Mouse (Mus musculus): ENCODE measurements around the gene Ccdc34. TPM values are rescaled to one million over a fixed set of nuclear protein-coding genes. Genes with fewer than 3 reads are reported as not detected.

Gene Ccdc34
- 31.2 and 33.5 TPM in 2 replicates for polyA plus RNA-seq (2015; fragmentation: Nextera tagmentation; extraction: Ambion mirVana)

GRCm38 (mm10) chr2:110017616-110018505 lies at the start of gene Ccdc34:
TSS of gene Ccdc34 (plus strand) at chr2:110017817.
- WGBS: under 1% methylated on average over 55 of the region's 55 CpGs
- ATAC-seq: peak; percentile 100
- Histone ChIP-seq H3K36me3 (ENCODE audit: control insufficient read depth, insufficient read depth) (0 out of 2 replicates have a peak, but pooled peaks cover 2% of the 10 kb centered on the region), H3K4me1 (replicated peaks; ENCODE audit: control insufficient read depth, insufficient read depth, low read length) (peaks cover 27% of the 10 kb centered on the region), H3K27ac (ENCODE audit: low read length) (peak within 1 kb of the TSS; percentile 81), H3K27me3 (replicated peaks; ENCODE audit: control insufficient read depth, insufficient read depth, low read length) (0 out of 2 replicates have a peak, but pooled peaks cover 2% of the 10 kb centered on the region), H3K4me2 (ENCODE audit: low read length) (peak within 1 kb of the TSS; percentile 69), H3K4me3 (replicated peaks; ENCODE audit: low read length) (peak within 1 kb of the TSS; percentile 92), H3K9ac (replicated peaks; ENCODE audit: low read depth, low read length) (peak within 1 kb of the TSS; percentile 95), H3K9me3 (ENCODE audit: control insufficient read depth, low read length) (no peaks in the 10 kb centered on the region)

GRCm38 (mm10) chr2:109969381-109969780 lies 48.2 kb upstream of the Ccdc34 start:
- H3K4me2 ChIP-seq (ENCODE audit: low read length): no peak overlapping the region
- ATAC-seq: no peak
- H3K9me3 ChIP-seq (ENCODE audit: control insufficient read depth, low read length): no peaks in the 10 kb centered on the region
- H3K27ac ChIP-seq (ENCODE audit: low read length): no peak overlapping the region
- WGBS: 94% methylated on average over 3 of the region's 3 CpGs
- H3K27me3 ChIP-seq (replicated peaks; ENCODE audit: control insufficient read depth, insufficient read depth, low read length): peaks cover 24% of the 10 kb centered on the region
- H3K4me1 ChIP-seq (replicated peaks; ENCODE audit: control insufficient read depth, insufficient read depth, low read length): no peaks in the 10 kb centered on the region
- H3K36me3 ChIP-seq (ENCODE audit: control insufficient read depth, insufficient read depth): no peaks in the 10 kb centered on the region
- H3K4me3 ChIP-seq (replicated peaks; ENCODE audit: low read length): no peak overlapping the region
- H3K9ac ChIP-seq (replicated peaks; ENCODE audit: low read depth, low read length): no peak overlapping the region

GRCm38 (mm10) chr2:109969926-109970532 lies 47.6 kb upstream of the Ccdc34 start:
- Histone ChIP-seq H3K4me1 (replicated peaks; ENCODE audit: control insufficient read depth, insufficient read depth, low read length) (no peaks in the 10 kb centered on the region), H3K4me2 (ENCODE audit: low read length) (no peak overlapping the region), H3K27ac (ENCODE audit: low read length) (no peak overlapping the region), H3K36me3 (ENCODE audit: control insufficient read depth, insufficient read depth) (no peaks in the 10 kb centered on the region), H3K4me3 (replicated peaks; ENCODE audit: low read length) (no peak overlapping the region), H3K9ac (replicated peaks; ENCODE audit: low read depth, low read length) (no peak overlapping the region), H3K9me3 (ENCODE audit: control insufficient read depth, low read length) (no peaks in the 10 kb centered on the region), H3K27me3 (replicated peaks; ENCODE audit: control insufficient read depth, insufficient read depth, low read length) (peaks cover 21% of the 10 kb centered on the region)
- 76% methylated on average over 10 of the region's 10 CpGs for WGBS
- ATAC-seq: no peak

- H3K9ac ChIP-seq (replicated peaks; ENCODE audit: low read depth, low read length): no peak overlapping the region
- no peak overlapping the region for H3K27ac ChIP-seq (ENCODE audit: low read length)
- no peak overlapping the region for H3K4me2 ChIP-seq (ENCODE audit: low read length)
- H3K27me3 ChIP-seq (replicated peaks; ENCODE audit: control insufficient read depth, insufficient read depth, low read length): peaks cover 16% of the 10 kb centered on the region; the same call in 1 of the 2 replicates
- H3K4me3 ChIP-seq (replicated peaks; ENCODE audit: low read length): no peak overlapping the region
- H3K9me3 ChIP-seq (ENCODE audit: control insufficient read depth, low read length): no peaks in the 10 kb centered on the region
- H3K36me3 ChIP-seq (ENCODE audit: control insufficient read depth, insufficient read depth): no peaks in the 10 kb centered on the region
- 65% methylated on average over 8 of the region's 8 CpGs for WGBS
- ATAC-seq: no peak
- H3K4me1 ChIP-seq (replicated peaks; ENCODE audit: control insufficient read depth, insufficient read depth, low read length): no peaks in the 10 kb centered on the region
These were observed 46.7 kb upstream of the Ccdc34 start for GRCm38 (mm10) chr2:109970744-109971410.

- H3K4me2 ChIP-seq (ENCODE audit: low read length): no peak overlapping the region
- no peaks in the 10 kb centered on the region for H3K36me3 ChIP-seq (ENCODE audit: control insufficient read depth, insufficient read depth)
- H3K27ac ChIP-seq (ENCODE audit: low read length): no peak overlapping the region
- peaks cover 16% of the 10 kb centered on the region; the same call in 1 of the 2 replicates for H3K27me3 ChIP-seq (replicated peaks; ENCODE audit: control insufficient read depth, insufficient read depth, low read length)
- no peaks in the 10 kb centered on the region for H3K9me3 ChIP-seq (ENCODE audit: control insufficient read depth, low read length)
- H3K4me1 ChIP-seq (replicated peaks; ENCODE audit: control insufficient read depth, insufficient read depth, low read length): no peaks in the 10 kb centered on the region
- no peak overlapping the region for H3K4me3 ChIP-seq (replicated peaks; ENCODE audit: low read length)
- ATAC-seq: no peak
- H3K9ac ChIP-seq (replicated peaks; ENCODE audit: low read depth, low read length): no peak overlapping the region
- WGBS: 71% methylated on average over 2 of the region's 2 CpGs
These were observed 45.3 kb upstream of the Ccdc34 start for GRCm38 (mm10) chr2:109972310-109972709.

- Histone ChIP-seq H3K9me3 (ENCODE audit: control insufficient read depth, low read length) (no peaks in the 10 kb centered on the region), H3K36me3 (ENCODE audit: control insufficient read depth, insufficient read depth) (no peaks in the 10 kb centered on the region), H3K9ac (replicated peaks; ENCODE audit: low read depth, low read length) (no peak overlapping the region), H3K4me1 (replicated peaks; ENCODE audit: control insufficient read depth, insufficient read depth, low read length) (no peaks in the 10 kb centered on the region), H3K4me2 (ENCODE audit: low read length) (no peak overlapping the region), H3K27me3 (replicated peaks; ENCODE audit: control insufficient read depth, insufficient read depth, low read length) (peaks cover 14% of the 10 kb centered on the region; the same call in 1 of the 2 replicates), H3K4me3 (replicated peaks; ENCODE audit: low read length) (no peak overlapping the region), H3K27ac (ENCODE audit: low read length) (no peak overlapping the region)
- ATAC-seq: no peak
- WGBS: 53% methylated on average over 7 of the region's 7 CpGs
These were observed 44.7 kb upstream of the Ccdc34 start for GRCm38 (mm10) chr2:109972922-109973321.

- no peaks in the 10 kb centered on the region for H3K9me3 ChIP-seq (ENCODE audit: control insufficient read depth, low read length)
- no peak overlapping the region for H3K4me3 ChIP-seq (replicated peaks; ENCODE audit: low read length)
- H3K4me2 ChIP-seq (ENCODE audit: low read length): no peak overlapping the region
- no peak for ATAC-seq
- no peaks in the 10 kb centered on the region for H3K36me3 ChIP-seq (ENCODE audit: control insufficient read depth, insufficient read depth)
- H3K9ac ChIP-seq (replicated peaks; ENCODE audit: low read depth, low read length): no peak overlapping the region
- WGBS: 96% methylated on average over 7 of the region's 7 CpGs
- peaks cover 3% of the 10 kb centered on the region; the same call in 1 of the 2 replicates for H3K27me3 ChIP-seq (replicated peaks; ENCODE audit: control insufficient read depth, insufficient read depth, low read length)
- no peak overlapping the region for H3K27ac ChIP-seq (ENCODE audit: low read length)
- H3K4me1 ChIP-seq (replicated peaks; ENCODE audit: control insufficient read depth, insufficient read depth, low read length): no peaks in the 10 kb centered on the region
These were observed 42.8 kb upstream of the Ccdc34 start for GRCm38 (mm10) chr2:109974807-109975206.

GRCm38 (mm10) chr2:109976181-109976580 lies 41.4 kb upstream of the Ccdc34 start:
- H3K4me1 ChIP-seq (replicated peaks; ENCODE audit: control insufficient read depth, insufficient read depth, low read length): no peaks in the 10 kb centered on the region
- no peak overlapping the region for H3K4me3 ChIP-seq (replicated peaks; ENCODE audit: low read length)
- 88% methylated on average over 2 of the region's 2 CpGs for WGBS
- ATAC-seq: no peak
- H3K27me3 ChIP-seq (replicated peaks; ENCODE audit: control insufficient read depth, insufficient read depth, low read length): no peaks in the 10 kb centered on the region
- H3K9me3 ChIP-seq (ENCODE audit: control insufficient read depth, low read length): no peaks in the 10 kb centered on the region
- no peak overlapping the region for H3K27ac ChIP-seq (ENCODE audit: low read length)
- H3K36me3 ChIP-seq (ENCODE audit: control insufficient read depth, insufficient read depth): no peaks in the 10 kb centered on the region
- H3K9ac ChIP-seq (replicated peaks; ENCODE audit: low read depth, low read length): no peak overlapping the region
- H3K4me2 ChIP-seq (ENCODE audit: low read length): no peak overlapping the region

GRCm38 (mm10) chr2:109977322-109977721 lies 40.3 kb upstream of the Ccdc34 start:
- ATAC-seq: no peak
- Histone ChIP-seq H3K27ac (ENCODE audit: low read length) (no peak overlapping the region), H3K27me3 (replicated peaks; ENCODE audit: control insufficient read depth, insufficient read depth, low read length) (no peaks in the 10 kb centered on the region; the same call in 1 of the 2 replicates), H3K36me3 (ENCODE audit: control insufficient read depth, insufficient read depth) (no peaks in the 10 kb centered on the region), H3K4me3 (replicated peaks; ENCODE audit: low read length) (no peak overlapping the region), H3K9me3 (ENCODE audit: control insufficient read depth, low read length) (no peaks in the 10 kb centered on the region), H3K4me1 (replicated peaks; ENCODE audit: control insufficient read depth, insufficient read depth, low read length) (no peaks in the 10 kb centered on the region), H3K4me2 (ENCODE audit: low read length) (no peak overlapping the region), H3K9ac (replicated peaks; ENCODE audit: low read depth, low read length) (no peak overlapping the region)
- WGBS: 90% methylated on average over 6 of the region's 6 CpGs
